Mouse (Mus musculus): ENCODE results near the gene Nme9. TPM values are rescaled to one million over a fixed set of nuclear protein-coding genes. Genes with fewer than 3 reads are reported as not detected.

Gene Nme9
- polyA plus RNA-seq, 1 experiment from 2014 or later: 0.13 TPM

- Histone ChIP-seq H3K4me1 (replicated peaks) (peaks cover 22% of the 10 kb centered on the region), H3K4me3 (peak within 1 kb of the TSS; percentile 83), H3K4me2 (peak within 1 kb of the TSS; percentile 92), H3K9ac (peak within 1 kb of the TSS; percentile 79), H3K27ac (peak within 1 kb of the TSS; percentile 81), H3K27me3 (peaks cover 17% of the 10 kb centered on the region), H3K9me3 (replicated peaks) (no peaks in the 10 kb centered on the region), H3K36me3 (no peaks in the 10 kb centered on the region)
- 15% methylated on average over 27 of the region's 27 CpGs for WGBS
- no peak for ATAC-seq (replicated peaks; ENCODE audit: insufficient number of reproducible peaks, insufficient read depth, low FRiP score, low read depth)
These were observed 14.1 kb upstream of the Nme9 start, which contains the start of gene Mras for GRCm38 (mm10) chr9:99437031-99437764. Gene Mras, minus strand, starts transcription at chr9:99437381.

DNA sequence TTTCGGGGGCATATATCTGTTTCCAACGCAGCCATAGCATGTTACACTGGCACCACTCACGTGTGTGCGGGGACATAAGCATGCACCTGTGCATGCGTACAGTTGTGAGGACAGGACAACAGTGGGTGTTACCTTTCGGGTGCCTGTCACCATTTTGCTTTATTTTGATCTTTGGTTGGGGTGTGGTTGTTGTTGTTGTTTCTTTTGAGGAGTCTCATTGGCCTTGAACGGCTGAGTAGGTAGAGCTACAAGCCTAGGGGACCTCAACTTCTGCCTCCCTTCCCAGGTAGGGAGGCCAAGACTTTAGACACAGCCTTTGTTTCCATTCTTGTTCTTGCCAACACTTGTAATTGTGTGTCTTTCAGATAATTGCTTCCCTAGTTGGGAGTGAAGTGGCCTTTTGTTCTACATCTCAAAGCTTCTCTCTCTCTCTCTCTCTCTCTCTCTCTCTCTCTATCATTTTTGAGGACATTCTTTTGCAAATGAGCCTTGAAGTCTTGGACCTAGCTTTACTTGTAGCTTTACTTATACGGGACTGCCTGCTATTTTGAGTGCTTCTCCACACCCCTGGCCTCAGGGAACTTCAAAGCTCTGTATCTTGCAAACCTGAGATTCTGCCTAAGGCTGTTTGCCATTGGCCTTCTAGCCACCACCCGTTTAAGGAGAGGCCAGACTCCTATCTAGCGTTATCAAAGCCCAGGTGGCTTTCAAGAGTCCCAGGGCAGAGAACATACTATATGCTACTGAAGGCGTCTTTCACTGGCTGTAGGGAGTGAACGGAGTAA lies 13.3 kb upstream of the Nme9 start:
- H3K9ac ChIP-seq: no peak overlapping the region
- H3K4me3 ChIP-seq: no peak overlapping the region
- no peaks in the 10 kb centered on the region for H3K9me3 ChIP-seq (replicated peaks)
- no peak overlapping the region for H3K27ac ChIP-seq
- peaks cover 17% of the 10 kb centered on the region for H3K27me3 ChIP-seq
- ATAC-seq (replicated peaks; ENCODE audit: insufficient number of reproducible peaks, insufficient read depth, low FRiP score, low read depth): no peak
- peak overlapping the region; percentile 92; the same call in 1 of the 2 replicates for H3K4me2 ChIP-seq
- peaks cover 22% of the 10 kb centered on the region for H3K4me1 ChIP-seq (replicated peaks)
- no peaks in the 10 kb centered on the region for H3K36me3 ChIP-seq
- 70% methylated on average over 12 of the region's 12 CpGs for WGBS

DNA sequence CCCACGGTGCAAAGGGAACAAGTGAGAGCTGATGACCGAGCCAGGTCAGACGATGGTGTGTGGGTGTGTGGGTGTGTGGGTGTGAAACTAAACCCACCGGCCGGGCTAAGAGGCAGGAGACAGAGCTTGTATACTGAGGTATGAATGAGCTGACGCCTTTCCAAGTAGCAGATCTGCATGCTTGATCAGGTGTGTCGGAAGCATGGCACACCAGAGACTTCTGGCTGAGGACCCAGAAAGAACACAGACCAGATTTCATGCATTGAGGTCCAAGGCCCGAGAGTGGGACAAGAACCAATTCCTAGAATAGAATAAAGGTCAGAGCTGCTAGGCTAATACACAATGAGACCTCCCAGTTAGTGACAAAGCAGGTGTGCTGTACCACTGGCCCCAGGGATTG lies 12.2 kb upstream of the Nme9 start:
- no peak overlapping the region for H3K27ac ChIP-seq
- peaks cover 17% of the 10 kb centered on the region for H3K27me3 ChIP-seq
- no peak overlapping the region for H3K4me2 ChIP-seq
- no peaks in the 10 kb centered on the region for H3K9me3 ChIP-seq (replicated peaks)
- no peak overlapping the region for H3K9ac ChIP-seq
- H3K4me3 ChIP-seq: no peak overlapping the region
- 63% methylated on average over 8 of the region's 8 CpGs for WGBS
- ATAC-seq (replicated peaks; ENCODE audit: insufficient number of reproducible peaks, insufficient read depth, low FRiP score, low read depth): no peak
- H3K4me1 ChIP-seq (replicated peaks): peaks cover 22% of the 10 kb centered on the region
- H3K36me3 ChIP-seq: no peaks in the 10 kb centered on the region

GRCm38 (mm10) chr9:99440941-99441340 lies 10.3 kb upstream of the Nme9 start:
- H3K27me3 ChIP-seq: peaks cover 17% of the 10 kb centered on the region
- H3K4me2 ChIP-seq: no peak overlapping the region
- no peaks in the 10 kb centered on the region for H3K9me3 ChIP-seq (replicated peaks)
- H3K36me3 ChIP-seq: no peaks in the 10 kb centered on the region
- ATAC-seq (replicated peaks; ENCODE audit: insufficient number of reproducible peaks, insufficient read depth, low FRiP score, low read depth): no peak
- H3K4me3 ChIP-seq: no peak overlapping the region
- WGBS: 56% methylated on average over 5 of the region's 5 CpGs
- H3K9ac ChIP-seq: no peak overlapping the region
- peaks cover 10% of the 10 kb centered on the region for H3K4me1 ChIP-seq (replicated peaks)
- H3K27ac ChIP-seq: no peak overlapping the region

- no peak for ATAC-seq (replicated peaks; ENCODE audit: insufficient number of reproducible peaks, insufficient read depth, low FRiP score, low read depth)
- H3K27me3 ChIP-seq: peaks cover 17% of the 10 kb centered on the region
- WGBS: 82% methylated on average over 4 of the region's 4 CpGs
These were observed 9.4 kb upstream of the Nme9 start for GRCm38 (mm10) chr9:99441647-99442433.

DNA sequence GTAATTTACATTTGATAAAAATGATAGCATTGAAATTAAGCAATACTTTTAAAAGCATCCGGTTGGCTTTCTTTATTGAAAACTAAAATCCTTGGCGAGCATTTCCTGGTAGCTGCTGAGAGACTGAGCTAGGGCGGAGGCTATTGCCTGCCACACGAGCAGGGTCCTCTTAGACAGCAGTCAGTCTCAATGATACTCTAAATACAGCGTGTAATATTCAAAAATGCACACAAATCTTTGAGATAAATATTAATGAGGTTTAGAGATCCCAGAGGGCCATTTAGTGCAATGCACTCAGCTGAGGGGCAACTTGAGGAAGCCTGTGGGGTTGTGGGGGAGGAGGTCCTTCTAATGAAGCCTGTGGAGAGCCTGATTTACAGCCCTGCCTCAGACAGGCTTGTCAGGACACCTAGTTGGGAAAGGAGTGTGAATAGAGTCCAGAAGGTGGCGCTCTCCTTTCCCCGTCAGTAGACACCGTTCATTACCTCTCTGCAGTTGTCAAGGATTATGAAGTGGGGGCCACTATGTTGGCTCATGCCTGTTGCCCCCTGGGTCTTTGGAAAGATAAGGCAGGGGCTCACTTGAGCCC lies 6.6 kb upstream of the Nme9 start:
- H3K27ac ChIP-seq: no peak overlapping the region
- no peaks in the 10 kb centered on the region for H3K4me1 ChIP-seq (replicated peaks)
- 35% methylated on average over 8 of the region's 8 CpGs for WGBS
- H3K4me3 ChIP-seq: no peak overlapping the region
- peaks cover 6% of the 10 kb centered on the region; the same call in 1 of the 2 replicates for H3K27me3 ChIP-seq
- H3K9me3 ChIP-seq (replicated peaks): no peaks in the 10 kb centered on the region
- H3K36me3 ChIP-seq: no peaks in the 10 kb centered on the region
- H3K4me2 ChIP-seq: no peak overlapping the region
- ATAC-seq (replicated peaks; ENCODE audit: insufficient number of reproducible peaks, insufficient read depth, low FRiP score, low read depth): no peak
- H3K9ac ChIP-seq: no peak overlapping the region

More at GRCm38 (mm10) chr9:99441647-99442433, 9.4 kb upstream of the Nme9 start:
- no peak overlapping the region for H3K4me2 ChIP-seq
- H3K9me3 ChIP-seq (replicated peaks): no peaks in the 10 kb centered on the region
- H3K36me3 ChIP-seq: no peaks in the 10 kb centered on the region
- no peak overlapping the region for H3K9ac ChIP-seq
- no peak overlapping the region for H3K4me3 ChIP-seq
- peaks cover 8% of the 10 kb centered on the region for H3K4me1 ChIP-seq (replicated peaks)
- no peak overlapping the region for H3K27ac ChIP-seq

GRCm38 (mm10) chr9:99446259-99446658 lies 5.0 kb upstream of the Nme9 start:
- no peak overlapping the region for H3K4me2 ChIP-seq
- H3K4me3 ChIP-seq: no peak overlapping the region
- no peak overlapping the region for H3K9ac ChIP-seq
- 0 out of 2 replicates have a peak, but pooled peaks cover 3% of the 10 kb centered on the region for H3K4me1 ChIP-seq (replicated peaks)
- H3K36me3 ChIP-seq: no peaks in the 10 kb centered on the region
- ATAC-seq (replicated peaks; ENCODE audit: insufficient number of reproducible peaks, insufficient read depth, low FRiP score, low read depth): no peak
- peaks cover 7% of the 10 kb centered on the region for H3K27me3 ChIP-seq
- no peak overlapping the region for H3K27ac ChIP-seq
- no peaks in the 10 kb centered on the region for H3K9me3 ChIP-seq (replicated peaks)

GRCm38 (mm10) chr9:99447323-99447722 lies 4.0 kb upstream of the Nme9 start:
- Histone ChIP-seq H3K27me3 (peaks cover 16% of the 10 kb centered on the region), H3K4me1 (replicated peaks) (0 out of 2 replicates have a peak, but pooled peaks cover 3% of the 10 kb centered on the region), H3K4me2 (no peak overlapping the region), H3K27ac (no peak overlapping the region), H3K9ac (no peak overlapping the region), H3K36me3 (no peaks in the 10 kb centered on the region), H3K4me3 (no peak overlapping the region), H3K9me3 (replicated peaks) (no peaks in the 10 kb centered on the region)
- ATAC-seq (replicated peaks; ENCODE audit: insufficient number of reproducible peaks, insufficient read depth, low FRiP score, low read depth): no peak
- 64% methylated on average over 3 of the region's 3 CpGs for WGBS

- no peak for ATAC-seq (replicated peaks; ENCODE audit: insufficient number of reproducible peaks, insufficient read depth, low FRiP score, low read depth)
- H3K4me3 ChIP-seq: no peak overlapping the region
- WGBS: 34% methylated on average over 9 of the region's 9 CpGs
- H3K36me3 ChIP-seq: no peaks in the 10 kb centered on the region
- 0 out of 2 replicates have a peak, but pooled peaks cover 3% of the 10 kb centered on the region for H3K4me1 ChIP-seq (replicated peaks)
- no peak overlapping the region for H3K4me2 ChIP-seq
- H3K27ac ChIP-seq: no peak overlapping the region
- H3K27me3 ChIP-seq: peaks cover 20% of the 10 kb centered on the region
- H3K9ac ChIP-seq: no peak overlapping the region
- no peaks in the 10 kb centered on the region for H3K9me3 ChIP-seq (replicated peaks)
These were observed 1.2 kb upstream of the Nme9 start for GRCm38 (mm10) chr9:99449886-99450647.

- H3K4me2 ChIP-seq: no peak overlapping the region
- 0 out of 2 replicates have a peak, but pooled peaks cover 3% of the 10 kb centered on the region for H3K4me1 ChIP-seq (replicated peaks)
These were observed 2.9 kb downstream of the Nme9 start for GRCm38 (mm10) chr9:99454211-99454610.

More at GRCm38 (mm10) chr9:99454211-99454610, 2.9 kb downstream of the Nme9 start:
- no peak overlapping the region for H3K4me3 ChIP-seq
- H3K27me3 ChIP-seq: peaks cover 28% of the 10 kb centered on the region
- H3K27ac ChIP-seq: no peak overlapping the region
- H3K9me3 ChIP-seq (replicated peaks): no peaks in the 10 kb centered on the region
- H3K36me3 ChIP-seq: no peaks in the 10 kb centered on the region
- no peak for ATAC-seq (replicated peaks; ENCODE audit: insufficient number of reproducible peaks, insufficient read depth, low FRiP score, low read depth)
- 73% methylated on average over 4 of the region's 4 CpGs for WGBS
- H3K9ac ChIP-seq: no peak overlapping the region
